8 mouse cellular contexts compared by ENCODE assay signal in genomic region chr10:81414682-81415081, GRCm38 (mm10). TPM values are rescaled to one million over a fixed set of nuclear protein-coding genes. Genes with fewer than 3 reads are reported as not detected.
DNase-seq lines count a peak whose midpoint lies in the region; ATAC-seq and TF ChIP-seq lines count a peak whose summit lies in the region.

No protein-coding gene starts in this region.

- H3K9me3 ChIP-seq in embryonic facial prominence, embryonic 12.5 days: no peaks in the 10 kb centered on the region
- no peaks in the 10 kb centered on the region for H3K9me3 ChIP-seq in intestine, postnatal 0 days (ENCODE audit: control insufficient read depth)
- no peaks in the 10 kb centered on the region for H3K9me3 ChIP-seq in lung, embryonic 16.5 days (ENCODE audit: control insufficient read depth, low read length)

- no peak overlapping the region for H3K4me3 ChIP-seq in embryonic facial prominence, embryonic 12.5 days
- H3K4me3 ChIP-seq in intestine, postnatal 0 days (ENCODE audit: low read depth, low read length): no peak overlapping the region
- H3K4me3 ChIP-seq in lung, embryonic 16.5 days (ENCODE audit: low read length): no peak overlapping the region

- no peak for ATAC-seq in embryonic facial prominence, embryonic 12.5 days (ENCODE audit: insufficient number of reproducible peaks, insufficient read depth, low FRiP score, low TSS enrichment)
- no peak; the same call in 1 of the 2 replicates for ATAC-seq in intestine, postnatal 0 days
- ATAC-seq in lung, embryonic 16.5 days (ENCODE audit: low read depth): no peak

- DNase-seq in gastrocnemius, adult 18-20 months (ENCODE audit: low spot score): peak; percentile 66
- no peak for DNase-seq in gastrocnemius, postnatal 4 days (ENCODE audit: low spot score in 2 of 2)
- DNase-seq in layer of hippocampus, postnatal 25 days (ENCODE audit: extremely low spot score in 1 of 2, low spot score in 1 of 2): no peak
- no peak for DNase-seq in frontal cortex, postnatal 14 days (ENCODE audit: low spot score in 2 of 2)
- DNase-seq in adrenal gland, adult 2 months: no peak

- no peaks in the 10 kb centered on the region for H3K27me3 ChIP-seq in embryonic facial prominence, embryonic 12.5 days
- H3K27me3 ChIP-seq in intestine, postnatal 0 days (replicated peaks; ENCODE audit: control insufficient read depth, insufficient read depth, low read length): no peaks in the 10 kb centered on the region
- no peaks in the 10 kb centered on the region for H3K27me3 ChIP-seq in lung, embryonic 16.5 days (ENCODE audit: control insufficient read depth, insufficient read depth, low read depth, low read length)

- no peak overlapping the region for H3K9ac ChIP-seq in embryonic facial prominence, embryonic 12.5 days
- H3K9ac ChIP-seq in intestine, postnatal 0 days (ENCODE audit: low read depth, low read length): no peak overlapping the region
- no peak overlapping the region; the same call in 1 of the 2 replicates for H3K9ac ChIP-seq in lung, embryonic 16.5 days (ENCODE audit: low read length)

- peak overlapping the region; percentile 54 for H3K27ac ChIP-seq in embryonic facial prominence, embryonic 12.5 days
- peak overlapping the region; percentile 7; the same call in 1 of the 2 replicates for H3K27ac ChIP-seq in intestine, postnatal 0 days (ENCODE audit: low read depth, low read length)
- peak overlapping the region; percentile 81; the same call in 1 of the 2 replicates for H3K27ac ChIP-seq in lung, embryonic 16.5 days (ENCODE audit: low read length)

- 0 out of 2 replicates have a peak overlapping the region, but pooled peaks have one; percentile 39 for H3K4me2 ChIP-seq in embryonic facial prominence, embryonic 12.5 days (replicated peaks)
- no peak overlapping the region for H3K4me2 ChIP-seq in intestine, postnatal 0 days (replicated peaks; ENCODE audit: low read depth)
- H3K4me2 ChIP-seq in lung, embryonic 16.5 days (ENCODE audit: low read depth, low read length): no peak overlapping the region; the same call in 1 of the 2 replicates

- H3K4me1 ChIP-seq in embryonic facial prominence, embryonic 12.5 days: peaks cover 73% of the 10 kb centered on the region
- H3K4me1 ChIP-seq in intestine, postnatal 0 days (replicated peaks; ENCODE audit: control insufficient read depth, insufficient read depth, low read length): peaks cover 17% of the 10 kb centered on the region
- H3K4me1 ChIP-seq in lung, embryonic 16.5 days (replicated peaks; ENCODE audit: control insufficient read depth, insufficient read depth, low read length): peaks cover 87% of the 10 kb centered on the region

- TF ChIP-seq CTCF in intestine, postnatal 0 days (IDR thresholded peaks at IDR 0.05; ENCODE audit: low read depth): no peak

- H3K36me3 ChIP-seq in embryonic facial prominence, embryonic 12.5 days: 0 out of 2 replicates have a peak, but pooled peaks cover 5% of the 10 kb centered on the region
- H3K36me3 ChIP-seq in intestine, postnatal 0 days (ENCODE audit: control insufficient read depth, insufficient read depth): no peaks in the 10 kb centered on the region
- H3K36me3 ChIP-seq in lung, embryonic 16.5 days (ENCODE audit: control insufficient read depth, insufficient read depth, low read length): peaks cover under 1% of the 10 kb centered on the region; the same call in 1 of the 2 replicates

RNA-seq across cellular contexts. Expression of gene Smim24, which starts 21.8 kb away (rescaled TPM):
- total RNA-seq in gastrocnemius, adult 18-20 months (2021): not detected
- total RNA-seq in gastrocnemius, postnatal 4 days (2021): under 1 TPM; 0.91 to 0.98 TPM
- 3.1 and 3.4 TPM in 2 replicates for polyA plus RNA-seq in embryonic facial prominence, embryonic 12.5 days (2016; fragmentation: Nextera tagmentation; extraction: Ambion mirVana)
- polyA plus RNA-seq in intestine, postnatal 0 days (2015; fragmentation: Nextera tagmentation; extraction: Ambion mirVana): 1,233 and 1,333 TPM in 2 replicates
- polyA plus RNA-seq in lung, embryonic 16.5 days (2015; fragmentation: Nextera tagmentation; extraction: Ambion mirVana): 7.9 and 9.0 TPM in 2 replicates
- 1 to 10 TPM; 1.4 to 3.1 TPM for total RNA-seq in layer of hippocampus, postnatal 25 days (2021)
- total RNA-seq in adrenal gland, adult 2 months (2021): 1 to 10 TPM; 1.4 to 1.6 TPM
- polyA plus RNA-seq in adrenal gland, adult 2 months (2012; rRNA removed): 4.5 and 5.4 TPM in 2 replicates

RNA-seq across cellular contexts. Expression of gene Gm48552, which starts 25.9 kb away (rescaled TPM):
- total RNA-seq in gastrocnemius, adult 18-20 months (2021): under 1 TPM in 1 of 2 experiments, not detected in 1; 0.34 TPM
- 1 to 10 TPM; 1.3 to 2.0 TPM for total RNA-seq in gastrocnemius, postnatal 4 days (2021)
- polyA plus RNA-seq in embryonic facial prominence, embryonic 12.5 days (2016; fragmentation: Nextera tagmentation; extraction: Ambion mirVana): 2.0 and 3.8 TPM in 2 replicates
- 0.31 TPM in 1 of 2 replicates, not detected in the other for polyA plus RNA-seq in intestine, postnatal 0 days (2015; fragmentation: Nextera tagmentation; extraction: Ambion mirVana)
- polyA plus RNA-seq in lung, embryonic 16.5 days (2015; fragmentation: Nextera tagmentation; extraction: Ambion mirVana): 1.2 and 1.7 TPM in 2 replicates
- 1 to 10 TPM; 3.2 to 4.7 TPM for total RNA-seq in layer of hippocampus, postnatal 25 days (2021)
- total RNA-seq in adrenal gland, adult 2 months (2021): 1 to 10 TPM in 1 of 2 experiments, not detected in 1; 1.4 TPM
- polyA plus RNA-seq in adrenal gland, adult 2 months (2012; rRNA removed): 2.5 and 4.4 TPM in 2 replicates

RNA-seq across cellular contexts. Expression of gene Gm48551, which starts 30.4 kb away (rescaled TPM):
- total RNA-seq in gastrocnemius, adult 18-20 months (2021): under 1 TPM; 0.57 to 0.97 TPM
- total RNA-seq in gastrocnemius, postnatal 4 days (2021): 1 to 10 TPM in 1 of 2 experiments, under 1 TPM in 1; 0.70 to 1.5 TPM
- polyA plus RNA-seq in embryonic facial prominence, embryonic 12.5 days (2016; fragmentation: Nextera tagmentation; extraction: Ambion mirVana): 2.9 and 4.1 TPM in 2 replicates
- 0.76 and 1.1 TPM in 2 replicates for polyA plus RNA-seq in intestine, postnatal 0 days (2015; fragmentation: Nextera tagmentation; extraction: Ambion mirVana)
- polyA plus RNA-seq in lung, embryonic 16.5 days (2015; fragmentation: Nextera tagmentation; extraction: Ambion mirVana): 3.0 and 3.1 TPM in 2 replicates
- total RNA-seq in layer of hippocampus, postnatal 25 days (2021): 1 to 10 TPM; 2.6 to 3.7 TPM
- 1 to 10 TPM; 1.8 to 2.5 TPM for total RNA-seq in adrenal gland, adult 2 months (2021)
- polyA plus RNA-seq in adrenal gland, adult 2 months (2012; rRNA removed): 2.9 and 6.7 TPM in 2 replicates

RNA-seq across cellular contexts. Expression of gene Dohh, which starts 30.5 kb away (rescaled TPM):
- 10 to 100 TPM; 41.1 to 44.1 TPM for total RNA-seq in gastrocnemius, adult 18-20 months (2021)
- total RNA-seq in gastrocnemius, postnatal 4 days (2021): 10 to 100 TPM; 48.1 to 48.5 TPM
- polyA plus RNA-seq in embryonic facial prominence, embryonic 12.5 days (2016; fragmentation: Nextera tagmentation; extraction: Ambion mirVana): 73.6 and 77.0 TPM in 2 replicates
- polyA plus RNA-seq in intestine, postnatal 0 days (2015; fragmentation: Nextera tagmentation; extraction: Ambion mirVana): 54.0 and 59.4 TPM in 2 replicates
- polyA plus RNA-seq in lung, embryonic 16.5 days (2015; fragmentation: Nextera tagmentation; extraction: Ambion mirVana): 71.4 and 73.1 TPM in 2 replicates
- total RNA-seq in layer of hippocampus, postnatal 25 days (2021): 10 to 100 TPM; 79.1 to 87.1 TPM
- 10 to 100 TPM; 39.6 to 54.3 TPM for total RNA-seq in adrenal gland, adult 2 months (2021)
- 125 and 132 TPM in 2 replicates for polyA plus RNA-seq in adrenal gland, adult 2 months (2012; rRNA removed)

RNA-seq across cellular contexts. Expression of gene Fzr1, which starts 36.4 kb away (rescaled TPM):
- total RNA-seq in gastrocnemius, adult 18-20 months (2021): 10 to 100 TPM; 15.3 to 15.4 TPM
- 10 to 100 TPM; 32.2 to 33.5 TPM for total RNA-seq in gastrocnemius, postnatal 4 days (2021)
- 140 and 143 TPM in 2 replicates for polyA plus RNA-seq in embryonic facial prominence, embryonic 12.5 days (2016; fragmentation: Nextera tagmentation; extraction: Ambion mirVana)
- 40.8 and 45.2 TPM in 2 replicates for polyA plus RNA-seq in intestine, postnatal 0 days (2015; fragmentation: Nextera tagmentation; extraction: Ambion mirVana)
- polyA plus RNA-seq in lung, embryonic 16.5 days (2015; fragmentation: Nextera tagmentation; extraction: Ambion mirVana): 95.4 and 105 TPM in 2 replicates
- total RNA-seq in layer of hippocampus, postnatal 25 days (2021): 10 to 100 TPM; 65.9 to 66.6 TPM
- total RNA-seq in adrenal gland, adult 2 months (2021): 10 to 100 TPM; 40.7 to 45.0 TPM
- 95.6 and 103 TPM in 2 replicates for polyA plus RNA-seq in adrenal gland, adult 2 months (2012; rRNA removed)

Comparison
In these comparisons a context has a peak if more than half of its experiments do, and no peak if none do; other contexts are left out.
1. H3K27ac ChIP-seq: peak in every context shown above with its lines; median percentile 81 in lung, embryonic 16.5 days; 54 in embryonic facial prominence, embryonic 12.5 days; 7 in intestine, postnatal 0 days.